ENCODE assay signal across 9 mouse cellular contexts in genomic region chr9:110682255-110682654, GRCm38 (mm10). TPM values are rescaled to one million over a fixed set of nuclear protein-coding genes. Genes with fewer than 3 reads are reported as not detected.
DNase-seq lines count a peak whose midpoint lies in the region; ATAC-seq and TF ChIP-seq lines count a peak whose summit lies in the region.
"Had no signal": no experiment of that assay in that cellular context is flagged by ENCODE, and none has a peak within 500 bp of the region (broad histone marks: within the 10 kb centered on the region; RNA-seq: fewer than 3 reads in every experiment).

No protein-coding gene starts in this region.

- H3K27me3 ChIP-seq in hindbrain, embryonic 16.5 days (replicated peaks; ENCODE audit: control insufficient read depth, insufficient read depth, low read length): no peaks in the 10 kb centered on the region
- H3K27me3 ChIP-seq in neural tube, embryonic 14.5 days (ENCODE audit: control insufficient read depth, insufficient read depth, low read length): no peaks in the 10 kb centered on the region
- H3K27me3 ChIP-seq: limb, embryonic 15.5 days had no signal

- H3K4me1 ChIP-seq in brown adipose tissue, adult 24 weeks (ENCODE audit: control insufficient read depth, insufficient read depth, insufficient read length, low read length): peaks cover 57% of the 10 kb centered on the region
- H3K4me1 ChIP-seq in hindbrain, embryonic 16.5 days (ENCODE audit: control insufficient read depth, insufficient read depth, low read depth, low read length): peaks cover 41% of the 10 kb centered on the region
- H3K4me1 ChIP-seq in neural tube, embryonic 14.5 days (ENCODE audit: control insufficient read depth, insufficient read depth, low read length): peaks cover 24% of the 10 kb centered on the region

- intact Hi-C loops in left cerebral cortex, adult 2 months (cut with DNase I): no loop called here

- H3K36me3 ChIP-seq in hindbrain, embryonic 16.5 days (ENCODE audit: control insufficient read depth, insufficient read depth, low read length): no peaks in the 10 kb centered on the region
- no peaks in the 10 kb centered on the region for H3K36me3 ChIP-seq in neural tube, embryonic 14.5 days (ENCODE audit: control insufficient read depth, insufficient read depth, low read length)
- H3K36me3 ChIP-seq: limb, embryonic 15.5 days had no signal

- ATAC-seq in hindbrain, embryonic 16.5 days: no peak
- no peak for ATAC-seq in neural tube, embryonic 14.5 days (ENCODE audit: low read depth)

- no peak for TF ChIP-seq CTCF in left cerebral cortex, adult 2 months (IDR thresholded peaks at IDR 0.05)

- no peak overlapping the region for H3K4me2 ChIP-seq in hindbrain, embryonic 16.5 days (ENCODE audit: low read length)
- H3K4me2 ChIP-seq in neural tube, embryonic 14.5 days (ENCODE audit: low read depth, low read length): no peak overlapping the region
- H3K4me2 ChIP-seq: limb, embryonic 15.5 days had no signal

- no peak for DNase-seq in left cerebral cortex, adult 2 months (ENCODE audit: extremely low spot score in 1 of 2, low spot score in 2 of 2)
- no peak for DNase-seq in left cerebral cortex, adult 9 months (ENCODE audit: low spot score in 2 of 2)
- DNase-seq in urinary bladder, adult 2 months (ENCODE audit: low spot score): no peak
- no peak for DNase-seq in thymus, postnatal 4 days

- peak overlapping the region; percentile 67 for H3K27ac ChIP-seq in left cerebral cortex, adult 2 months
- H3K27ac ChIP-seq in brown adipose tissue, adult 24 weeks (replicated peaks; ENCODE audit: low read depth, low read length): 0 out of 2 replicates have a peak overlapping the region, but pooled peaks have one; percentile 6
- peak overlapping the region; percentile 48; the same call in 1 of the 2 replicates for H3K27ac ChIP-seq in hindbrain, embryonic 16.5 days (ENCODE audit: low read depth, low read length)
- H3K27ac ChIP-seq in neural tube, embryonic 14.5 days (ENCODE audit: low read depth, low read length): peak overlapping the region; percentile 73
- H3K27ac ChIP-seq: limb, embryonic 15.5 days had no signal

- no peak overlapping the region for H3K4me3 ChIP-seq in left cerebral cortex, adult 2 months
- H3K4me3 ChIP-seq in brown adipose tissue, adult 24 weeks (ENCODE audit: insufficient read depth, low read depth, low read length): no peak overlapping the region
- H3K4me3 ChIP-seq in hindbrain, embryonic 16.5 days (ENCODE audit: low read length): no peak overlapping the region
- H3K4me3 ChIP-seq in neural tube, embryonic 14.5 days (ENCODE audit: low read depth, low read length): no peak overlapping the region
- H3K4me3 ChIP-seq: erythroblast, embryonic 14.5 days; limb, embryonic 15.5 days had no signal

- H3K9me3 ChIP-seq in hindbrain, embryonic 16.5 days (ENCODE audit: control insufficient read depth, low read length): no peaks in the 10 kb centered on the region
- no peaks in the 10 kb centered on the region for H3K9me3 ChIP-seq in neural tube, embryonic 14.5 days (ENCODE audit: control insufficient read depth, low read length)
- H3K9me3 ChIP-seq: limb, embryonic 15.5 days had no signal

- 39% methylated on average over 5 of the region's 5 CpGs for whole genome bisulfite sequencing in hindbrain, embryonic 16.5 days
- WGBS in neural tube, embryonic 14.5 days: 19% methylated on average over 5 of the region's 5 CpGs

- H3K9ac ChIP-seq in hindbrain, embryonic 16.5 days (ENCODE audit: low read depth, low read length): no peak overlapping the region
- H3K9ac ChIP-seq in neural tube, embryonic 14.5 days (replicated peaks; ENCODE audit: low read depth, low read length): no peak overlapping the region
- H3K9ac ChIP-seq: limb, embryonic 15.5 days had no signal

RNA-seq across cellular contexts. Expression of gene Ccdc12, which starts 26.0 kb away (rescaled TPM):
- 10 to 100 TPM; 56.2 to 56.9 TPM for total RNA-seq in left cerebral cortex, adult 2 months (2021)
- polyA plus RNA-seq in brown adipose tissue, adult 24 weeks (2012; ENCODE audit: insufficient read depth, insufficient read length, missing spikeins): 44.7 and 46.2 TPM in 2 replicates
- 88.5 and 101 TPM in 2 replicates for polyA plus RNA-seq in hindbrain, embryonic 16.5 days (2015; fragmentation: Nextera tagmentation; extraction: Ambion mirVana)
- 101 and 112 TPM in 2 replicates for polyA plus RNA-seq in neural tube, embryonic 14.5 days (2014; fragmentation: Nextera tagmentation; extraction: Ambion mirVana)
- 119 and 152 TPM in 2 replicates for polyA plus RNA-seq in urinary bladder, adult 2 months (2012; rRNA removed)

RNA-seq across cellular contexts. Expression of gene Nbeal2, which starts 28.3 kb away (rescaled TPM):
- 10 to 100 TPM; 12.6 to 14.4 TPM for total RNA-seq in left cerebral cortex, adult 2 months (2021)
- 2.2 and 4.8 TPM in 2 replicates for polyA plus RNA-seq in brown adipose tissue, adult 24 weeks (2012; ENCODE audit: insufficient read depth, insufficient read length, missing spikeins)
- 3.2 and 4.8 TPM in 2 replicates for polyA plus RNA-seq in hindbrain, embryonic 16.5 days (2015; fragmentation: Nextera tagmentation; extraction: Ambion mirVana)
- polyA plus RNA-seq in neural tube, embryonic 14.5 days (2014; fragmentation: Nextera tagmentation; extraction: Ambion mirVana): 4.8 and 5.0 TPM in 2 replicates
- 42.8 and 59.9 TPM in 2 replicates for polyA plus RNA-seq in urinary bladder, adult 2 months (2012; rRNA removed)

RNA-seq across cellular contexts. Expression of gene Nradd, which starts 58.0 kb away (rescaled TPM):
- 1 to 10 TPM; 2.7 to 3.6 TPM for total RNA-seq in left cerebral cortex, adult 2 months (2021)
- 1.7 and 3.0 TPM in 2 replicates for polyA plus RNA-seq in brown adipose tissue, adult 24 weeks (2012; ENCODE audit: insufficient read depth, insufficient read length, missing spikeins)
- 25.8 and 30.1 TPM in 2 replicates for polyA plus RNA-seq in hindbrain, embryonic 16.5 days (2015; fragmentation: Nextera tagmentation; extraction: Ambion mirVana)
- 14.1 and 21.4 TPM in 2 replicates for polyA plus RNA-seq in neural tube, embryonic 14.5 days (2014; fragmentation: Nextera tagmentation; extraction: Ambion mirVana)
- 26.8 and 36.6 TPM in 2 replicates for polyA plus RNA-seq in urinary bladder, adult 2 months (2012; rRNA removed)

RNA-seq across cellular contexts. Expression of gene Myl3, which starts 59.4 kb away (rescaled TPM):
- not detected for total RNA-seq in left cerebral cortex, adult 2 months (2021)
- polyA plus RNA-seq in brown adipose tissue, adult 24 weeks (2012; ENCODE audit: insufficient read depth, insufficient read length, missing spikeins): 17.2 and 23.5 TPM in 2 replicates
- polyA plus RNA-seq in hindbrain, embryonic 16.5 days (2015; fragmentation: Nextera tagmentation; extraction: Ambion mirVana): 1.1 and 2.3 TPM in 2 replicates
- polyA plus RNA-seq in neural tube, embryonic 14.5 days (2014; fragmentation: Nextera tagmentation; extraction: Ambion mirVana): 0.50 and 0.66 TPM in 2 replicates
- not detected in 2 replicates for polyA plus RNA-seq in urinary bladder, adult 2 months (2012; rRNA removed)
- polyA plus RNA-seq: erythroblast, embryonic 14.5 days had no signal

Comparison
In these comparisons a context has a peak if more than half of its experiments do, and no peak if none do; other contexts are left out.
1. H3K27ac ChIP-seq: peak in every context shown above with its lines; median percentile 73 in neural tube, embryonic 14.5 days; 67 in left cerebral cortex, adult 2 months; 48 in hindbrain, embryonic 16.5 days; 6 in brown adipose tissue, adult 24 weeks.